Mouse (Mus musculus) thymus, adult 2 months (tissue): Measurements from ENCODE around the gene Nupr1. TPM values are rescaled to one million over a fixed set of nuclear protein-coding genes. Genes with fewer than 3 reads are reported as not detected.
A peak's percentile ranks its signal among the peaks of the same experiment; 100 is the strongest.
"Not testable (repeated sequence)": the region's sequence is repeated elsewhere in the genome, so short reads cannot be mapped to it uniquely, and the experiment has no call there.

Experiments used
- DNase-seq: peaks from one replicate; pipeline ENCODE4 v3.0.0; 2021
- H3K27ac ChIP-seq: fragments of 200-500 bp; 2 replicates; pipeline ENCODE4 v1.5.1; 2012; ENCODE audit warnings: low read length, control low read depth; ENCODE audit not compliant: control insufficient read depth, insufficient read depth
- H3K27me3 ChIP-seq: fragments of 200-500 bp; 2 replicates; pipeline ENCODE4 v1.6.1; 2012; ENCODE audit warnings: mild to moderate bottlenecking, low read length, moderate library complexity, mixed read lengths; ENCODE audit not compliant: control insufficient read depth, insufficient read depth
- H3K36me3 ChIP-seq: fragments of 200-500 bp; 2 replicates; pipeline ENCODE4 v1.6.1; 2012; ENCODE audit warnings: mild to moderate bottlenecking, low read length, moderate library complexity; ENCODE audit not compliant: control insufficient read depth, insufficient read depth
- H3K4me1 ChIP-seq: fragments of 200-500 bp; replicated peaks from 2 replicates; pipeline ENCODE4 v1.6.1; 2012; ENCODE audit warnings: low read length; ENCODE audit not compliant: control insufficient read depth, insufficient read depth
- H3K4me3 ChIP-seq: fragments of 200-500 bp; 2 replicates; pipeline ENCODE4 v1.5.1; 2012; ENCODE audit warnings: mild to moderate bottlenecking, low read length, control low read depth, moderate library complexity; ENCODE audit not compliant: control insufficient read depth, insufficient read depth
- CTCF ChIP-seq: fragments of 200-500 bp; IDR thresholded peaks from 2 replicates; pipeline ENCODE4 v1.5.1; 2012; ENCODE audit warnings: mild to moderate bottlenecking, control low read depth, low read length, moderate library complexity, borderline replicate concordance; ENCODE audit not compliant: control insufficient read depth, poor library complexity, insufficient read depth; ENCODE audit errors: extremely low read depth
- POLR2A ChIP-seq: fragments of 200-500 bp; IDR thresholded peaks from 2 replicates; pipeline ENCODE4 v1.6.1; 2012; ENCODE audit warnings: mild to moderate bottlenecking, low read length, control low read depth, moderate library complexity; ENCODE audit not compliant: control insufficient read depth, poor library complexity, insufficient read depth; ENCODE audit errors: extremely low read depth
- WGBS: fragments of 180-500 bp; shearing (Covaris S2); methylation state at CpG from one replicate; pipeline ENCODE4 v1.1.7; 2018; 5-methylcytosine and 5-hydroxymethylcytosine counted together
- polyA plus RNA-seq: library from polyadenylated mRNA; depleted of rRNA; stranded (reverse); fragments of >200 nt; gene quantifications from 2 replicates; pipeline ENCODE4 v1.2.3, GENCODE M21; 2012

Nupr1 gene
- polyA plus RNA-seq, 1 experiment: 7.1 TPM

DNA sequence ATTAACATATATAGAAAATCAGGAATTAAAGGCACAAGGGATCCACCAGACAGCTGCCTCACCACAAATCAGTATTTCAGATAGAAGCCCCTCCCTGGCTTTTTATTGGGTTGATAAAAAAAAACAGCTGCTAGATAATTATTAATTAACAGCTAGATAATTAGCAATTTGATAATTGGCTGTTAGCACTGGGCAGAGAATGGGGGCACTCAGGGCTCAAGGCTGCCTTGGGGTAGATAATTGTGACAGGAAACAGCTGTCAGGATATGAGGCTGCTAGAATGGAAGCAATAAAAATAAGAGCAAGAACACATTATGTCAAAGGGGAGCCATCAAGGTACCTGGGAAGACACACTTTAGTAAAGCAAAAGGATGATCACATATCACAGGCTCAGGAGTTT is 14.3 kb upstream of the Nupr1 start:
- Histone ChIP-seq H3K27me3 (no peaks in the 10 kb centered on the region), H3K27ac (no peak overlapping the region), H3K36me3 (no peaks in the 10 kb centered on the region), H3K4me1 (no peaks in the 10 kb centered on the region), H3K4me3 (no peak overlapping the region)
- TF ChIP-seq CTCF: no peak
- no peak for TF ChIP-seq POLR2A
- no peak for DNase-seq

DNA sequence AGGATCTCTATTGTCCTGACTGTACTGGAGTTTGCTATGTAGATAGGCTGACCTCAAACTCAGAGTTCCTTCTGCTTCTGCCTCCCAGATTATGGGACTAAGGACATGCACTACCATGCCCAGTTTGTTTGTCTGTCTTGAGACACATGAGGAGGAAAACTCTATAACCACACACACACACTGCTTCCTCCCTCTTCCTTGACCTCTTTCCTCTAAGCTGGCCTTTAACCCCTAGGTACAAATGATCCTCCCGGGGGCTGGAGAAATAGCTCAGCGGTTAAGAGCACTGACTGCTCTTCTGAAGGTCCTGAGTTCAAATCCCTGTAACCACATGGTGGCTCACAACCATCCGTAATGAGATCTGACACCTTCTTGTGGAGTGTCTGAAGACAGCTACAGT is 13.7 kb upstream of the Nupr1 start:
- no peak for DNase-seq
- WGBS: 80% methylated on average over 3 of the region's 3 CpGs
- no peaks in the 10 kb centered on the region for H3K4me1 ChIP-seq
- no peaks in the 10 kb centered on the region for H3K36me3 ChIP-seq
- no peak overlapping the region for H3K27ac ChIP-seq
- no peak for TF ChIP-seq CTCF
- TF ChIP-seq POLR2A: no peak
- H3K4me3 ChIP-seq: no peak overlapping the region
- no peaks in the 10 kb centered on the region for H3K27me3 ChIP-seq

DNA sequence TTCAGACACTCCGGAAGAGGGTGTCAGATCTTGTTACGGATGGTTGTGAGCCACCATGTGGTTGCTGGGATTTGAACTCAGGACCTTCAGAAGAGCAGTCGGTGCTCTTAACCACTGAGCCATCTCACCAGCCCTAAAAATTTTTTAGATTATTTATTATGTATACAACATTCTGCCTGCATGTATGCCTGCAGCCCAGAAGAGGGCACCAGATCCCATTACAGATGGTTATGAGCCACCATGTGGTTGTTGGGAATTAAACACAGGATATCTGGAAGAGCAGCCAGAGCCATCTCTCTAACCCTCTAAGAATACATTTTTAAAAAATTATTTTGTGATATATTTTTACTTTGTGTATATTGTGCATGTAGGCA is 12.6 kb upstream of the Nupr1 start:
- 17% methylated on average over 3 of the region's 3 CpGs for WGBS
- not testable (repeated sequence) for H3K4me1 ChIP-seq, H3K36me3 ChIP-seq, H3K4me3 ChIP-seq, H3K27me3 ChIP-seq, H3K27ac ChIP-seq
- peak; percentile 14 for DNase-seq

DNA sequence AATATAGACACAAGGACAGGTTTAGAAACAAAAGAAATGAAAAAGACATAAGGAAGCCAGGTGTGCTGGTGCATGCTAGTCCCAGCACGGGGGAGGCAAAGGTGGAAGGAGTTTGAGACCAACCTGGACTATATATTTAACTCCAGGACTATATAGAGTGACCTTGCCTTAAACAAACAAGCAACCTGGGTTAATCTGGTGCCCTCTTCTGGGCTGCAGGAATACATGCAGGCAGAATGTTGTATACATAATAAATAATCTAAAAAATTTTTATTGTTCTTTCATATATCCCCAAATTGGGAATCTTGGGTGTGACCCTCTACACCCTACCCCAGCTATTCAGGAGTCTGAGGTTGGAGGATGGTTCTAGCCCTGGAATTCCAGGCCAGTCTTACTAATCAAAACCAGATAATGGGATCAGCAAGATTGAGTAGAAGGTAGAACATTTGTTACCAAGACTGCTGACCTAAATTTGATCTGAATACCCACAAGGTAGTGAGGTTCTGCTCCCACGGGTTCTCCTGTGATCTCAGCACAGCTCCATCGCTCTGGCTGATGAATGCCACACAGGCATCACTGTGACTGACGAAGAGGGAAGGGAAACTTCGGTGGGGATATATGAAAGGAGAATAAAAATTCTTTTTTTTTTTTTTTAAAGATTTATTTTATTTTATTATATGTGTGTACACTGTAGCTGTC is 12.0 kb upstream of the Nupr1 start:
- TF ChIP-seq POLR2A: no peak
- no peak for TF ChIP-seq CTCF
- H3K4me1 ChIP-seq: no peaks in the 10 kb centered on the region
- no peak overlapping the region for H3K27ac ChIP-seq
- no peaks in the 10 kb centered on the region for H3K36me3 ChIP-seq
- H3K4me3 ChIP-seq: no peak overlapping the region
- no peak for DNase-seq
- WGBS: 66% methylated on average over 5 of the region's 5 CpGs
- no peaks in the 10 kb centered on the region for H3K27me3 ChIP-seq

DNA sequence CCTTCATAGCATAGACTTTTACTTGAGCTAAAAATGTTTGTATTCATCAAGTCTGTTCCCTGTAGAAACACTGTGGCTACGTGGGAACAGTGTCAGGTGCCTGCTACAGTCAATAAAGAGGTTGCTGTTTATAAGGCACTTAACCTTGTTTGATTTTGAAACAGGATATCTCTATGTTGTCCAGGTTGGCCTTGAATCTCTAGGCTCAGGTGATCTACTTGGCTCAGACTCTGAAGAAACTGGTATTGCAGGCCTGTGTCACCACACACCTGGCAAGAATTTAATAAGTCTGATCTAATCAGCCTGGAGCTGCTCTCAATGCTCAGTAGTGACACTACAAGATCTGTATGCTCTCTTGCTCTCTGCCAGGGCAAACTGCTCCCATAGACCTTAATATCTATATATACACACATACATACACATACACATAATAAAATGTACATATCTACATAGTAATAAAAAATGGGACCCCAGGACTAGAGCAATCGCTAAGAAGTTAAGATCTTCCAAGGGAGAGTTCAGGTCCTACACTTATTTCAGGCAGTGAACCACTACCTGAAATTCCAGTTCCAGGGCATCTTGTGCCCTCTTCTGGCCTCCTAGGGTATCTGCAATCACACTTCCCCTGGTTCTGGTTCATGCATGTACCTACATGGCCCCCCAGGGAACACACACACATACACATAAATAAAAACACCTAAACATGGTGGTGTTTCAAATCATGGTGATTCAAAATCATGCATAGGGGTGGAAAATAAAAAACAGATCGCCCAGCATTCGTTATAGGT is 6.3 kb upstream of the Nupr1 start:
- Histone ChIP-seq H3K27ac (no peak overlapping the region), H3K4me1 (no peaks in the 10 kb centered on the region), H3K4me3 (no peak overlapping the region), H3K36me3 (no peaks in the 10 kb centered on the region), H3K27me3 (no peaks in the 10 kb centered on the region)
- DNase-seq: peak; percentile 49
- 23% methylated on average over 4 of the region's 4 CpGs for WGBS
- no peak for TF ChIP-seq POLR2A

DNA sequence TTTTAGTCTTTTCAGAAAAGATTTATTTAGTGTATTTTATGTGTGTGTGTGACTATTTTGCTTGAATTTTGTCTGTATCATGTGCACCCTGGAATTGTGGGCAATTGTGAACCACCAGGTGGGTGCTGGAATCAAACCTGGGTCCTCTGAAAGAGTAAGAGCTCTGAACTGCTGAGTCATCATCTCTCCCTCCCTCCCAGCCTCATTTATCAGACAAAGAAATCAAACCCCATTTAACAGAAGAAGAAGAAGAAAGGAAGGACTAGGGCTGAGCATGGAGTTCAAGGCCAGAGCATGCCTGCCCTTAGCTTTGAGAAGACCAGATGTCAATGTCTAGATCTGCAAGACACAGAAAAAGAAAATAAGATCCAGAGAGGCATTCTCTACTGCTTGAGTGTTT is 4.7 kb upstream of the Nupr1 start:
- Histone ChIP-seq H3K4me1 (no peaks in the 10 kb centered on the region), H3K27me3 (no peaks in the 10 kb centered on the region), H3K36me3 (no peaks in the 10 kb centered on the region), H3K4me3 (no peak overlapping the region), H3K27ac (no peak overlapping the region)
- DNase-seq: no peak
- no peak for TF ChIP-seq CTCF
- no peak for TF ChIP-seq POLR2A

DNA sequence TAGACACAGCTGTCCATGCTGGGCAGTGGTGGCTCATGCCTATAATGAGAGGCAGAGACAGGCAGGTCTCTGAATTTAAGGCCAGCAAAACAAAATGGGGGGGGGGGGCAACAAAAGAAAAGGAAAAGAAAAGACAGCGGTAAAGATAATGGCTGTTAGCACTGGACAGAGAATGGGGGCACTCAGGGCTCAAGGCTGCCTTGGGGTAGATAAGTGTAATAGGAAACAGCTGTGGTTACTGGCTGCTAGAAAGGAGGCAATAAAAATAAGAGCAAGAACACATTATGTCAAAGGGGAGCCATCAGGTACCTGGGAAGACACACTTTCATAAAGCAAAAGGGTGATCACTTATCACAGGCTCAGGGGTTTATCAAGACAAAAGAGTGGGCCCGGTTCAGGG is 1.8 kb upstream of the Nupr1 start:
- 66% methylated on average over 2 of the region's 2 CpGs for WGBS
- no peak overlapping the region for H3K27ac ChIP-seq
- no peaks in the 10 kb centered on the region for H3K36me3 ChIP-seq
- DNase-seq: no peak
- no peak for TF ChIP-seq CTCF
- no peak for TF ChIP-seq POLR2A
- no peak overlapping the region for H3K4me3 ChIP-seq
- no peaks in the 10 kb centered on the region; the same call in 1 of the 2 replicates for H3K4me1 ChIP-seq
- no peaks in the 10 kb centered on the region for H3K27me3 ChIP-seq
